Comparison of ENCODE assay signal across 25 mouse cellular contexts in genomic region chr6:52095575-52095974, GRCm38 (mm10).
A peak's percentile ranks its signal among the peaks of the same experiment; 100 is the strongest.
DNase-seq lines count a peak whose midpoint lies in the region; ATAC-seq and TF ChIP-seq lines count a peak whose summit lies in the region.
"Had no signal": no experiment of that assay in that cellular context is flagged by ENCODE, and none has a peak within 500 bp of the region (broad histone marks: within the 10 kb centered on the region; RNA-seq: fewer than 3 reads in every experiment).

No protein-coding gene starts in this region.

- no peak overlapping the region for H3K4me2 ChIP-seq in kidney, embryonic 14.5 days (replicated peaks; ENCODE audit: low read depth, low read length)
- H3K4me2 ChIP-seq in kidney, postnatal 0 days (ENCODE audit: low read length) = no peak overlapping the region
- H3K4me2 ChIP-seq: forebrain, embryonic 13.5 days; heart, embryonic 12.5 days; heart, embryonic 15.5 days; hindbrain, embryonic 13.5 days had no signal

- peak; percentile 84 for DNase-seq in kidney, adult 2 months
- no peak for DNase-seq in kidney, postnatal 0 days (ENCODE audit: low spot score)
- peak; percentile 46 for DNase-seq in kidney, postnatal 14 days
- peak; percentile 60 for DNase-seq in yolk sac, embryonic 10.5 days (ENCODE audit: low spot score)
- no peak for DNase-seq in embryo, embryonic 10 days (ENCODE audit: low spot score)
- DNase-seq: adrenal gland, adult 2 months; adrenal gland, postnatal 14 days; cerebellum, adult 11 months; cerebellum, adult 2 months; cerebellum, adult 9-11 months; cerebellum, postnatal 25 days; gastrocnemius, postnatal 25 days; heart, adult 18-20 months; heart, postnatal 10 days; heart, postnatal 36 days had no signal

- H3K9me3 ChIP-seq in kidney, embryonic 14.5 days (ENCODE audit: control insufficient read depth, low read length) = no peaks in the 10 kb centered on the region
- no peaks in the 10 kb centered on the region for H3K9me3 ChIP-seq in kidney, postnatal 0 days (replicated peaks; ENCODE audit: low read length)
- H3K9me3 ChIP-seq: forebrain, embryonic 10.5 days; forebrain, embryonic 13.5 days; heart, embryonic 12.5 days; heart, embryonic 15.5 days; hindbrain, embryonic 10.5 days; hindbrain, embryonic 13.5 days had no signal

- no peaks in the 10 kb centered on the region for H3K36me3 ChIP-seq in kidney, adult 2 months (ENCODE audit: control insufficient read depth, insufficient read depth, low read length)
- no peaks in the 10 kb centered on the region for H3K36me3 ChIP-seq in kidney, embryonic 14.5 days (ENCODE audit: control insufficient read depth, insufficient read depth, low read length)
- H3K36me3 ChIP-seq in kidney, postnatal 0 days (ENCODE audit: insufficient read depth, low read length) = no peaks in the 10 kb centered on the region
- H3K36me3 ChIP-seq: forebrain, embryonic 10.5 days; heart, embryonic 12.5 days; heart, embryonic 15.5 days; hindbrain, embryonic 10.5 days; hindbrain, embryonic 13.5 days had no signal

- peaks cover 9% of the 10 kb centered on the region for H3K4me1 ChIP-seq in kidney, adult 2 months (ENCODE audit: control insufficient read depth, insufficient read depth, low read length)
- no peaks in the 10 kb centered on the region for H3K4me1 ChIP-seq in kidney, embryonic 14.5 days (ENCODE audit: control insufficient read depth, insufficient read depth, low read length)
- H3K4me1 ChIP-seq in kidney, postnatal 0 days (replicated peaks; ENCODE audit: insufficient read depth, low read length) = 0 out of 2 replicates have a peak, but pooled peaks cover 6% of the 10 kb centered on the region
- H3K4me1 ChIP-seq: heart, embryonic 12.5 days; heart, embryonic 15.5 days; hindbrain, embryonic 13.5 days had no signal

- peak overlapping the region; percentile 69 for H3K27ac ChIP-seq in kidney, adult 2 months (ENCODE audit: insufficient read depth, low read depth, low read length)
- H3K27ac ChIP-seq in kidney, embryonic 14.5 days (ENCODE audit: low read depth, low read length) = no peak overlapping the region
- no peak overlapping the region for H3K27ac ChIP-seq in kidney, postnatal 0 days
- H3K27ac ChIP-seq: forebrain, embryonic 10.5 days; forebrain, embryonic 13.5 days; heart, embryonic 15.5 days; hindbrain, embryonic 10.5 days; hindbrain, embryonic 13.5 days had no signal

- ATAC-seq in kidney, embryonic 14.5 days (ENCODE audit: low FRiP score, low TSS enrichment) = no peak
- 0 out of 2 replicates have a peak, but pooled peaks have one; percentile 59 for ATAC-seq in kidney, postnatal 0 days (replicated peaks; ENCODE audit: low FRiP score, low read depth)
- ATAC-seq: CD4-positive, CD25-positive, alpha-beta regulatory T cell, adult 4 months; forebrain, embryonic 13.5 days; forebrain, embryonic 16.5 days; hindbrain, embryonic 16.5 days had no signal

- no peak overlapping the region for H3K9ac ChIP-seq in kidney, embryonic 14.5 days (ENCODE audit: low read depth, low read length)
- H3K9ac ChIP-seq in kidney, postnatal 0 days (ENCODE audit: low read depth, low read length) = no peak overlapping the region
- H3K9ac ChIP-seq: forebrain, embryonic 13.5 days; heart, embryonic 12.5 days; heart, embryonic 15.5 days; hindbrain, embryonic 13.5 days had no signal

- WGBS in kidney, adult 2 months = 53% methylated on average over 7 of the region's 7 CpGs
- 93% methylated on average over 7 of the region's 7 CpGs for WGBS in kidney, embryonic 14.5 days
- WGBS in kidney, postnatal 0 days = 89% methylated on average over 7 of the region's 7 CpGs

- no peak for TF ChIP-seq POLR2A in kidney, adult 2 months (IDR thresholded peaks at IDR 0.05; ENCODE audit: low read depth, low read length)

- no peak overlapping the region for H3K4me3 ChIP-seq in kidney, adult 2 months (ENCODE audit: insufficient read depth, low read depth, low read length)
- H3K4me3 ChIP-seq in kidney, embryonic 14.5 days (ENCODE audit: low read length) = no peak overlapping the region
- no peak overlapping the region for H3K4me3 ChIP-seq in kidney, postnatal 0 days (replicated peaks; ENCODE audit: low read depth, low read length)
- H3K4me3 ChIP-seq: forebrain, embryonic 10.5 days; forebrain, embryonic 13.5 days; heart, embryonic 12.5 days; heart, embryonic 15.5 days; hindbrain, embryonic 10.5 days; hindbrain, embryonic 13.5 days had no signal

- H3K27me3 ChIP-seq in kidney, adult 2 months (replicated peaks; ENCODE audit: control insufficient read depth, insufficient read depth, low read length) = no peaks in the 10 kb centered on the region
- no peaks in the 10 kb centered on the region for H3K27me3 ChIP-seq in kidney, embryonic 14.5 days (ENCODE audit: control insufficient read depth, insufficient read depth, low read length)
- no peaks in the 10 kb centered on the region for H3K27me3 ChIP-seq in kidney, postnatal 0 days (ENCODE audit: insufficient read depth, low read length)
- H3K27me3 ChIP-seq: forebrain, embryonic 13.5 days; hindbrain, embryonic 13.5 days had no signal

- no peak for TF ChIP-seq CTCF in kidney, adult 2 months (conservative IDR thresholded peaks at IDR 0.05; ENCODE audit: insufficient read depth, insufficient read length, low read depth, low read length)
- no peak for TF ChIP-seq CTCF in kidney, postnatal 0 days (IDR thresholded peaks at IDR 0.05; ENCODE audit: low read depth)

Comparison
In these comparisons a context has a peak if more than half of its experiments do, and no peak if none do; other contexts are left out.
1. DNase-seq: peak in kidney, adult 2 months (single experiment), kidney, postnatal 14 days (single experiment) and yolk sac, embryonic 10.5 days (single experiment); none in kidney, postnatal 0 days (single experiment) and embryo, embryonic 10 days (single experiment).